Mouse (Mus musculus): Measurements from ENCODE around the gene Ogdhl.
A peak's percentile ranks its signal among the peaks of the same experiment; 100 is the strongest.
"Not testable (repeated sequence)": the region's sequence is repeated elsewhere in the genome, so short reads cannot be mapped to it uniquely, and the experiment has no call there.

Ogdhl gene

DNA sequence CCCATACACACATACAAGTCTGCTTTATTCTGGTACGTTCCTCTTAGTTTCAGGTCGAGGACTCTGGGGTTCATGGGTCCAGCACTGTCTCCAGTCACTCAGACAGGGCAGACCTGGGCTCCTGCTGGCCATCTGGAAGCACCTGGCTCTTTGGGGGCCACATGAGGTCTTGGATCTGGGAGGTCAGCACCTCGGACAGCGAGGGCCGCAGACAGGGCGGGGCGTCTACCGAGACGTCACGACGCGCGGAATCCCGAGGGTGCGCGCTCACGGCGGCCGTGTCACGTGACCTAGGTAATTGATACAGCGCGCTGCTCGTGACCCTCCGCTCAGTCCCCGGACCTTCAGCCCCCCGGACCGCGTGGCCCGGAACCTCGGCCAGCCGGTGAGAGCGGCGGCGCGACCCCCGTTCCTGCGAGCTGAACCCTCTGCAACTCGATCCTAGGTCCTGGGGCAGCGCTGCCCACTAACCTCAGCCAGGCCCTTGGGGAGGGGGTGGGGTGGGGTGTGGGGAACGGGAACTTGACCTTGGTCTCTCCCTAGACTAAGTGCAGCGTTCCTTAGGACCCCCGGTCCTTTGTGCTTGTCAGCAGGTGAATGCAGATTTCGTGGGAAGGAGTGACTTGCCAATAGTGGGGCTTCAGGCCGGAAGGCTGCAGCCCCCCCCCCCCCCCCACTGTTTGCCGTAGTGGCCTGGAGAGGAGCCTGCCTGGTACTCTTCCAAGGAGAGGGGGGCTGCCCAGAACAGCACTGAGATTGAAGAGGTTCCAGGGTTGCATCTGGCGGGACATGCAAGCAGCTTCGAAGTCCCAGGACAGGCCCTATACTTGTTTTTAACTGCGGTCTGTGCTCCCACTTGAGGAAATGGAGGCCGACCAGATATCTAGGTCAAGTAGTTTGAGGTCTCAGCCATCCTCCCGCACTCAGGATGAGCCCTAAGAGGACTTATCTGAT, at the start of gene Ogdhl:
Ogdhl (plus strand) TSS at position 288 of the 954 bp plus-strand sequence.
- peak; percentile 61 for DNase-seq (ENCODE audit: low read depth, low spot score)

DNA sequence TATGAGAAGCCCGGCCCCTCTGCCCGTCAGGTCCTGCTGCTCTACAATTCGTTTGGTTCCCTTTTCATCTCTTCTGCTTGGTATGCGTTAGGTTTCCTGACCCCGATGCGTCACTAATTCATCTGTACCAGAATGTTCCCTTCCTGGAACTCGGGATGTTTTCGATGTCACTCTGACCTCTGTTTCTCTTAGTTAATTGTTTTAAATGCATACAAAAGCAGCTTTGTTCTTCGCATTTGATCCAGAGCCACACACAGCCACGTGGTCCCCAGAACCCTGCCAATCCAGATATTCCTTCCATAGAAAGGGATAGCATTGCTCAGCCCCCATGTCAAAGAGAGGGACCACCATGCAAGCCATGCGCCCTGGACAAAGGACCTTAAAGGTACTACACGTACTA, 20.2 kb upstream of the Ogdhl start:
- DNase-seq (ENCODE audit: low read depth, low spot score): no peak

DNA sequence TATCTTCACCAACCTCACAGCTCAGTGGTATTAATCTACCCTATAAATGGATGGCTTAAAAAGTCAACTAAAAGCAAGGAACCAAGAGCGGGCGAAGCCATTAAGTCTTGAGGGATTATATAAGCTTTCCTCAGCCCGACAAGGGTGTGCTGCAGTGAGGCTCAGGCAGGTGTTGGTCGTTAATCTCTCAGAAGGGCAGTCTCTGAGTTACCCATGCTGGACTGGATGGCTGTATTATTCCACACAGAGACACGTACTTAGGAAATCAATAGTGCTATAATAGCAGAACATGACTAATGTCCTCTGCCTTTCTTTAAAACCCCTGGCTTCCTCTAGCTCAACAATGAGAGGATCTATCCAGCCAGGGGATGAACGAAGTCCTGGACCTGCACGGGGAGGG, 19.4 kb upstream of the Ogdhl start:
- no peak for DNase-seq (ENCODE audit: low read depth, low spot score)

DNA sequence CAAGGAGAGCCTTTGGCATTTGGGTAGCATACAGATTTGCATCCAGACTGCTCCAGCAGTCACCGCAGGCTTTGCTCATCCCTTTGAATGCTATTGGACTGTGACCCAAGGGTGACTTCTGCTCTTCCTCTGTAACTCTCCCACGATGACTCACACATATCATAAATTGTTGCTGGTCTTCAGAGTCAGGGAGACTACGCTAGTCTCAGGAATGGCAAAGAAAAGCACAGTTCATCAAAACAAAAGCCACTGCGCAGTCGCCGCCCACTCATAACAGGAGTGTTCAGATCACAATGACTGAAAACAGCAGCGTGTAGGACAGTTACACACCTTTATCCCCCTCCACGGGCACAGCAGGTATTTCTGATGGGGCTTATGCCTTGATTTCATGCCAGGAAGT, 16.9 kb upstream of the Ogdhl start:
- no peak for DNase-seq (ENCODE audit: low read depth, low spot score)

DNA sequence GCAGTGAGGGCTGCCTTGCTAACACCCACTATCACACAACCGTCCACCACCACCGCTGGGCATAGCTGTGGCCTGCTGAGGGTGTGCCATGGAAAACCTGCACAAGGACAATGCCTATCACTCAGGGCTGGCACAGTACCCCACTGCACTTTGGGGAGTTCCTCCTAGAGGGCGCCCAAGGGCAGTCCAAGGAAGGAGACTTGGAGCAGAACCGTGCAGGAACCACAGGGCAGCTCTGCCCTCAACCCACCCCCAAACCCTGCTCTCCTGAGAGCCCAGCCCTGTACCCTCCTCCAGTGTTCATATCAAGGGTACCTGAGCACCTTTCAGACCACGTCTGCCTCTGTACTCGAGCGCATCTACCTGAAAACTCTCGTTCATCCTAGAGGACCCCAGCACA, 11.9 kb upstream of the Ogdhl start:
- peak; percentile 26 for DNase-seq (ENCODE audit: low read depth, low spot score)

DNA sequence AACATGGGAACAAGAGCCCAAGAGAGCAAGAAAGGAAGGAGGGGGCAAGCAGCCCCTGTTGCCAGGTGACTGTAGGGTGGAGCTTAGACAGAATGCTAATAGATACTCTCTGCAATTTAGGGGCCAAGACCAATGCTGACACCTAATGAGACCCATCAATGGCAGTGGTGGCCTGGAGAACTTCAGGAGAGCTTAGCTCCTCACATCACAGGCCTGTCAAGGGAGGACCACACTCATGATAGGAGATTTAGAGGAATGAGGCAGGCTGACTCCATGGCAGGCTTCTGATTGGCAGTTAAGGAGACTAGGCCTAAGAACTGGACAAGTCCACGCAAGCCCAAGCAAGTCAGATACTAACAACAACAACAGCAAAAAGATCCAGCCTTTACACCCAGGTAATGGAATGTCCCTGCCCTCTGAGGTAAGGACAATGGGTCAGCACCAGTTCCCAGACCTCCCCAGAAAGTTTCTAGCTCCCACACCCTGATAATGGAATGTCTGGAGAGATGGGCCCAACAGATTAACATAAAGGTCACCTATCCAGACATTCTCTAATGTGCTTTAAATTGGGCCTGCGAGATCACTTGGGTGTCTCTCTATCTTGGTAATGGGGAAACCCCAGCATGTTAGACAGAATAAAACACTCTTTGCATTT, 10.3 kb upstream of the Ogdhl start:
- DNase-seq (ENCODE audit: low read depth, low spot score): no peak

DNA sequence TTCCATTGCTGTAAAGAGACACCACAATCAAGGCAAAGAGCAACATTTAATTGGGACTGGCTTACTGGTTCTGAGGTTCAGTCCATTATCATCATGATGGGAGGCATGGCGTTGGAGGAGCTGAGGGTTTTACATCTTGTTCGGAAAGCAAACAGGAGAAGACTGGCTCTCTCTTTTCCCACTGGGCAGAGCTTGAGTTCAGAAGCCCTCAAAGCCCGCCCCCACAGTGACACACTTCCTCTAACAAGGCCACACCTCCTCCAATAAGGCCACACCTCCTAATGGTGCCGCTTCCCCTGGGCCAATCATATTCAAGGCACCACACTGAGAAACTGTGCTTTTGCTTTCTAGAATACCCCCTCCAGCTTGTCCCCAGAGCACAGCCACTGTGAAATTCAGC, 4.0 kb upstream of the Ogdhl start:
- no peak for DNase-seq (ENCODE audit: low read depth, low spot score)

DNA sequence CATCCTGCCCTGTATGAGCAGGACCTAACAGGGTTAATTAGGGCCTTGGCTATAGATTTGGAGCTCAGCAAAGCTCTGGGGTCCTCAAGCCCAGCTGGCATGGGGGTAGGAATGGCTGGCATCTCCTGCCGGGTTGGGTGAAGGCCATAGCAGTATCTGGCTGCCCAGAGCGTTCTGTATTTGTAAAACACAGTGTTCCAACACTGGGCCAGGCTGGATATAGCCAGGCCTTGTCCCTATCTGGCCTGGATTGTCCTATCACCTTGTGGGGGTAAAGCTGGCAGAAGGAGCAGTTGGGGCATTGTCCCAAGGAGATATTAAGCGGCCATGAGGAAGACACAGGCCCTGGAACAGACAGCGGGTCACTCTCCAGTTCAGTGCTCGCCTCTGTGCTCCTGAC, 1.4 kb downstream of the Ogdhl start:
- no peak for DNase-seq (ENCODE audit: low read depth, low spot score)

DNA sequence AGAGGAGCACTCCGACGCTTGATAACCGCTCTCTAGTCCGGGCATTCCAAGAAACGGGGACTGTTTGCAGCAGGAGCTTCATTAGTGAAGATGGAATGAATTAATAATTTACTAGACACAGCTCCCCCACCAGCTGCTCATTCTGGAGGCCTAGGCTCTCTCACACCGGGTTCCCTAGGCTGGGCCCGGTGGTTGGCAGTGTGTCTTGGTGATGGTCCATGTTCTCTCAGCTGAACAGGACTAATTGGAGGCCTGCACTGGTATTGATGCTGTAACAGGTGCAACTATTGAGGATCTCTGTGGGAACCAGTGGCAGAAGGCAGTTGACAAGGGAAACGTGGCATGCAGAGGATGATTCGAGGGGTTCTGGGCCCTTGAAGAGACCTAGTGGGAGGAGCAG, 5.5 kb downstream of the Ogdhl start:
- DNase-seq (ENCODE audit: low read depth, low spot score): no peak

DNA sequence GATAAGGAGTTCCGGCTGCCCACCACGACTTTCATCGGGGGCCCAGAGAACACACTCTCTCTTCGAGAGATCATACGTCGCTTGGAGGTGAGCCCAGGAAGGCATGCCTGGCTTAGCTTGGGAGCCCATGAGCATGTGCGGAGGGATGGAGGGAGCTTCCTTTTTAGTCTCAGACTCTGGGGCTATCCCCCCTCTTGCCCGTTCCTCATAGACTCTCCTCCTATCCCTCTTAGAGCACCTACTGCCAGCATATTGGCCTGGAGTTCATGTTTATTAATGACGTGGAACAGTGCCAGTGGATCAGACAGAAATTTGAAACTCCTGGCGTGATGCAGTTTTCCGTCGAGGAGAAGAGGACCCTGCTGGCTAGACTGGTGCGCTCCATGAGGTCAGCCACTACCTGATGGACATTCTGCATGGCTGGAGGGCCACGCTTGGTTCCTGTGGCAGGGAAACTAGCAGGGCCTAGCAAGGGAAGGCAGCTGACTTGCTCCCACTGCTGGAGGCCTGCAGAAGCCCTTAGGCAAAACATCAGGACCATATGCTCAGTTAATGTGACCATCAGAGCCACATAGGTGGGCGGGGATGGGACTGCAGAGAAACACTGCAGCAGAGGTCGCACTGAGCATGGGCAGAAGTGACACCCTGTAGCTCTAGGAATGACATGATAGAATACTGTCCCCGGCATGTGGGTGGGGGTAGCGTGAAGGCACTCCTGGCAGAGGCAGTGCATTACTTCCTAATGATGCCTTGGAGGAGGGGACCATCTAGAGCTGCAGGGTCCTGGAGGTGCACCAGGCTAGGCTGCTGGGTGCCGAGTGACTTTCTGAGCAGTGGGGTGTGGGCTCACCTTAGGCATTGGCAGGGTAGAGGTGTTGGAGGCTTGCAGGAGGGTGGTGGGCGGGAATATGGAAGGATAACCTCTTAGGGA, 11.0 kb downstream of the Ogdhl start:
- no peak for DNase-seq (ENCODE audit: low read depth, low spot score)

DNA sequence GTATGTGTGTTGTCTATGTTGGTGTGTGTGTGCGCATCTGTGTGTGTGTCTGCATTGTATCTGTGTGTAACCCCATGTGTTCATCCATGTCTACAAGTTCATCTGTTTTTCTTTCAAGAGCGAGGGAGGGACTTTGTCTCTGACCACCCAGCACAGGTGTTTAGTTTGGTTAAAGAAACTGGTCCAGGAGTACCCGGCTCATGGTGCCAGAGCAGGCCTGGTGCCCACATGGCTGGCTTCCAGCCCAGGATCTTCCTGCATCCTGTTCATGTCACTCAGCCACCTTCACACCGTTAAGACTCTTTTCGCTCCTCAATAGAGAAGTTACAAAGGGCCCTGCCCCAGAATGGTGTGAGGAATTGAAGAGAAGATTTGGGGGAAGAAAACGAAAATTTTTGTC, 14.2 kb downstream of the Ogdhl start:
- no peak for DNase-seq (ENCODE audit: low read depth, low spot score)

DNA sequence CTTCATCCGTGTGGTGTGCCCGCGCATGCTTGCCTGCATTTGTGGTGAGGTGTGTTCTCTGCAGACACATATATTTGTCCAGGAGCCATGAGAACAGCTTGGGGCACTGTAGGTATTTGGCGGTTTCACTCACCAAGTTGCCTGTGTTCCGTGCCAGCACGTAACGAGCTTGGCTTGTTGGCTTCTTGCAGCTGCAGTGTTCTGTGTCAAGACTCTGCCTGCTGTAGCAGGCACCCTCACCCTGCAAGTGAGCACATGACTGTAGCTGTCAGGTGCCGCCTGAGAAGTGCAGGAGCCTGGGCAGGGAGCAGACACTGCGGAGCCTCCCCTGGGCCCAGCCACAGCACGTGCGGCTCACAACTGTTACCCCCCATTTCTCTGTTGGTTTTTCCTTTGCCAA, 14.7 kb downstream of the Ogdhl start:
- no peak for DNase-seq (ENCODE audit: low read depth, low spot score)

DNA sequence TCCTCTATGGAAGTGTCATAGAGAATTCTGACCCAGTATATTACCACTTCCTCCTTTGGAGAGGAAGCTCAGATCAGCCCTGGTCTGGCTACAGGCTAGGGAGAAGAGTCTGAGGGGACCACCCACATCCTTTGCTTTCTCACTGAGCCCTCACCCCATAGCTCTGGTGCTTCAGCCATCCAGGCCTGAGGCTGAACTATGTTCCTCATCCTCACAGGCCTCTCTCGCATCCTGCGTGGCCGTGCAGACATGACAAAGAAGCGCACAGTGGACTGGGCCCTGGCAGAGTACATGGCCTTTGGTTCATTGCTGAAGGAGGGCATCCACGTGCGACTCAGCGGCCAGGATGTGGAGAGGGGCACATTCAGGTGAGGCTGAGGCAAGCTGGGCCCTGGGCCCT, 20.0 kb downstream of the Ogdhl start:
- no peak for DNase-seq (ENCODE audit: low read depth, low spot score)

DNA sequence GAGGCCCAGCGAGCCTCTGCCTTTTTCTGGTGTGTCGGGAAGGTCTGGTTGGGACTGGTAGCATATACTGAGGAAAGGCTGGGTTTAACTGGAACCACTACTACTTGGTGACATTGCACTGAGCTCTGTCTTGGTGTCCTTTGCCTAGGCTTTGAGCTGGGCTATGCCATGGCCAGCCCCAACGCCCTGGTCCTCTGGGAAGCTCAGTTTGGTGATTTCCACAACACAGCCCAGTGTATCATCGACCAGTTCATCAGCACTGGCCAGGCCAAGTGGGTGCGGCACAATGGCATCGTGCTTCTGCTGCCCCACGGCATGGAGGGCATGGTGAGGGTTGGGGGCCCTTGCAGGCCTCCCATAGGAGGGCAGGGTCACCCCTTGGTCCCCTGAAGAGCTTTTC, 22.4 kb downstream of the Ogdhl start:
- DNase-seq (ENCODE audit: low read depth, low spot score): no peak

DNA sequence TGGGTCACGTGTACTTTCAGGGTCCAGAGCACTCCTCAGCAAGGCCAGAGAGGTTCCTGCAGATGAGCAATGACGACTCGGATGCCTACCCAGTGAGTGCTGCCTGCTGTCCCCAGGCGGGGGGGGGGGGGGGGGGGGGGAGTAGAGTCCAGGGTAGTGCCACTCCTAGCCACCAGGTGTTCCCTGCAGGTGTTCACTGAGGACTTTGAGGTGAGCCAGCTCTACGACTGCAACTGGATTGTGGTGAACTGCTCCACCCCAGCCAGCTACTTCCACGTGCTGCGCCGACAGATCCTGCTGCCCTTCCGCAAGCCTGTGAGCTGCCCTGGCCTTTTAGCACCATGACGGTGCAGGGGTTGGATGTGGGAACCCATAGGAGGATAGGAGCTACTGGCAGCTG, 22.9 kb downstream of the Ogdhl start:
- DNase-seq (ENCODE audit: low read depth, low spot score): no peak

DNA sequence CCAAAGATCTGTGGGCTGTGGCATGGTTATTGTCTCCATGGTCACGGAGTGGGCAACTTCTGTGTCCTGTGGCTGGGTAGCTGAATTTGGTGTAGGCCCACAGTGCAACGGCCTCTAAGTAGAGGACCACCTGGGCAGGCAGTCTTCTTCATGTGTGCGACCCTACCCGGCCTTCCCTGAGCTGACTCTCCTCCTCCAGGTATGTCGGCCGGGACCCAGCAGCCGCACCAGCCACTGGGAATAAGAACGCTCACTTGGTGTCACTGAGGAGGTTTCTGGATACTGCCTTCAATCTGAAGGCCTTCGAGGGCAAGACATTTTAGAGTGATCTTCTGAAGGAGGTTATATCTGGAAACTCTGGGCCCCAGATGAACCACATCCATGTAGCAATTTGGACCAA, 25.5 kb downstream of the Ogdhl start:
- DNase-seq (ENCODE audit: low read depth, low spot score): no peak

DNA sequence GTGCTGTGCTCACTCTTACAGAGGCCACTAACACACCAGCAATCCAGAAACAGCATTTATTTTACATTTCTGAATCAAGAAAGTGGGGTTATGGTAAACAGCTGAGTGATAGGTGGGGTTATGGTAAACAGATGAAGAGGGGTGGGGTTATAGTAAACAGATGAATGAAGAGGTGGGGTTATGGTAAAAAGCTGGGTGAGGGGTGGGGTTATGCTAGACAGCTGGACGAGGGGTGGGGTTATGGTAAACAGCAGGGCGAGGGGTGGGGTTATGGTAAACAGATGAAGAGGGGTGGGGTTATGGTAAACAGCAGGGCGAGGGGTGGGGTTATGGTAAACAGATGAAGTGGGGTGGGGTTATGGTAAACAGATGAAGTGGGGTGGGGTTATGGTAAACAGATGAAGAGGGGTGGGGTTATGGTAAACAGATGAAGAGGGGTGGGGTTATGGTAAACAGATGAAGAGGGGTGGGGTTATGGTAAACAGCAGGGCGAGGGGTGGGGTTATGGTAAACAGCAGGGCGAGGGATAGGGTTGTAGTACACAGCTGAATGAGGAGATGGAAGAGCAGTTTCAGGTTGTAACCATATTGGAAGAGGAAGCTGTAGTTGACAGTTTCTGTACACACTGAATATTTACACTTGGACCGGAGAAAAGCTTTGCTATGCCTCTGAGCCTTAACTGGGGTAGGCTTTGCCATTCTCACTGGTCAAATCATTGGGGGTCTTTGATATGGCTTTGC, 29.5 kb downstream of the Ogdhl start:
- DNase-seq (ENCODE audit: low read depth, low spot score): not testable (repeated sequence)

DNA sequence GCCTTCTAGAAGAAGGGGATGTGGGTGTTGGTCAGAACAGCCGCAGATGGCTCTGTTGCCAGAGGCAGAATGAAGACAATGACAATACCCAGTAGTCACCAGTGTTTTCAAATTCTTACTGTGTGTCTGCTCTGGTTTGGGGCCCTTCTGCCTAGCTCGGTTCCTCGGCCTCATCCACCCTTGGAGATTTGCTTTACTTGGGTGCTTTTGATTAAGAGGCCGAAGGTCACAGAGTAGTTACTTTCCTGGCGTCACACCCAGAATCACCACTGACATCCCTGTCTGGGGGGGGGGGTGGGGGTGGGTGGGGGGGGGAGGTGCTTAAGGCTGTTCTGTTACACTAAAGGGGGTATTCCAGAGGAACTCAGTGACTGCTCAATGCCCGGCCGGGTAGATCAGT, 42.5 kb downstream of the Ogdhl start:
- no peak for DNase-seq (ENCODE audit: low read depth, low spot score)

DNA sequence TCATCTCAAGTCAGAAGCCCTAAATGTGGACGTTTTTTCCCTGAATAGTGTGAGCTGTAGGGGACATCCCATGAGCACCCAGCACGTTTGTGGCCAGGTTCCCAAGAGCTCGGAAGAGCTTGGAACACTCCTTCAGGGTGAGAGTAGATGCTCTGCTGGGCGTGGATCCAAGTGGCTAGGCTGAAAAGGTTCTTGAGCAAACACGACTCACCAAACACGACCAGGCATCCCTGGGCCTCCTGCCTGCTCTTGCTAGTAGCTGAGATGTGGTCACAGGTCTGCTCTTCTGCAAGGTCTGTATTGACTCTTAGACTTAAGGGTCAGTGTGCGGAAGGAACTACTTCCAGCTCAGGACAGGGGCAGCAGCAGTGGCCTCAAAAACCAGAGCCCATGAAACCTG, 47.9 kb downstream of the Ogdhl start:
- DNase-seq (ENCODE audit: low read depth, low spot score): no peak

DNA sequence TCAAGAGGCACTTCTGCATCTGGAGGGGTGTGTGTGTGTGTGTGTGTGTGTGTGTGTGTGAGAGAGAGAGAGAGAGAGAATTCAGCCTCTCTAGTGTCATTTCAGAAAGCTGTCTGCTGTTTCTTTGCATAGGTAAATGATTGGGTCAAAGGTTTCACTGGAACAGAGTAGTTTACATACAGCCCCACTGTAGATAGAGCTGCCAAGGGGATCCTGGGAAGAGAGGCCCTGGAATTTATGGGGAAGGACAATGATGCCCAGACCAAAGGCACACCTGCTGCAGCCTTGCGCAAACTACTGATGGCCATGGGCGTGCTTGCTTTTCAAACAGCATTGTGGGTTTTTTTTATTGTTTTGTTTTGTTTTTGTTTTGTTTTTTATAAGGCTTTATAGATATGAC, 50.7 kb downstream of the Ogdhl start:
- DNase-seq (ENCODE audit: low read depth, low spot score): no peak

DNA sequence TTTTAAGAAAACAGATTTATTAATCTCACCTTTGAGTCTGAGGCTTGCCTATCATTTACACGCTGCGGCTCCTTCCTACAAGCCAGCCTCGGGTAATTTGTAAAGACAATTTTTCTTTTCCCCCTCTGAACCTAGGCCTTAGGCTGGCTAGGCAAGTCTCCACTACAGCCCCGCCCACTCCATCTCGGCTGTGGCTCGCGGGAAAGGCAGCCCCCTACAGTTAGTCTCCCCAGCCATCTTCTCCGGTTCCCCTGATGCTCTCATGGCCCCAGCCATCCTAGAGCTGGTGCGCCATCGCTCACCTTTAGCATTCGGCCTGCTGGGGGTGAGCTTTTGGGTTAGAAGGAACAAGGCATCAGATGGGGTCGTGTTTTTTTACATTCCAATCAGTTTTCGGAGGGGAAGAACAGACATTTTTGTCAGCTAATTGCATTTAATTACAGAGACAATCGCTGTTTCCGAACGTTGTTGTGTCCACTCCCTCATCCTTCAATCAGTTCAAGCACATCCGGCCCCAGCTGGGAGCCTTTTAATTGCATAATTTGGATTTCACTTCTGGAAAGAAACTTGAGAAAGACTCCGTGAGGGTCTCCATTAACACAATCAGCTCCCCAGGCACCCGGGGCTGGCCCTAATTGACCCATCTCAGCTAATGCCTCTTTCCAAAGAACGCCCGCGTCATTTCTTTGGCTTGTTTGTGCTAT, 57.7 kb downstream of the Ogdhl start:
- DNase-seq (ENCODE audit: low read depth, low spot score): no peak
